Mouse (Mus musculus) midbrain, postnatal 0 days (tissue): ENCODE data around the gene Plac1. TPM values are rescaled to one million over a fixed set of nuclear protein-coding genes. Genes with fewer than 3 reads are reported as not detected.

Experiments used
- ATAC-seq: fragments of 200-750 bp; cut with Nextera tagmentation; 2 replicates; pipeline ENCODE4 v1.8.0; 2017; ENCODE audit warnings: moderate number of reproducible peaks, mild to moderate bottlenecking, moderate TSS enrichment, moderate library complexity; ENCODE audit not compliant: low FRiP score
- DNase-seq: peaks from one replicate; pipeline ENCODE4 v3.0.0-alpha.2; 2015; ENCODE audit warnings: low spot score
- H3K27ac ChIP-seq: fragments of 300-500 bp; sonication (generic); 2 replicates; pipeline ENCODE4 v1.5.1; 2014; ENCODE audit warnings: low read depth, mild to moderate bottlenecking, low read length, mixed read lengths
- H3K27me3 ChIP-seq: fragments of 300-500 bp; sonication (generic); 2 replicates; pipeline ENCODE4 v1.6.1; 2014; ENCODE audit warnings: low read length, control low read depth, mixed read lengths; ENCODE audit not compliant: insufficient read depth
- H3K36me3 ChIP-seq: fragments of 300-500 bp; sonication (generic); 2 replicates; pipeline ENCODE4 v1.6.1; 2014; ENCODE audit warnings: low read length, control low read depth, mixed read lengths; ENCODE audit not compliant: insufficient read depth
- H3K4me1 ChIP-seq: fragments of 300-500 bp; sonication (generic); 2 replicates; pipeline ENCODE4 v1.6.1; 2014; ENCODE audit warnings: mild to moderate bottlenecking, control low read depth, antibody characterized with exemption, low read length, mixed read lengths; ENCODE audit not compliant: insufficient read depth
- H3K4me2 ChIP-seq: fragments of 300-500 bp; sonication (generic); 2 replicates; pipeline ENCODE4 v1.6.1; 2014; ENCODE audit warnings: low read depth, mild to moderate bottlenecking, low read length, mixed read lengths; ENCODE audit not compliant: poor library complexity, severe bottlenecking
- H3K4me3 ChIP-seq: fragments of 300-500 bp; sonication (generic); 2 replicates; pipeline ENCODE4 v1.5.1; 2014; ENCODE audit warnings: low read depth, mild to moderate bottlenecking, low read length, moderate library complexity
- H3K9ac ChIP-seq: fragments of 300-500 bp; sonication (generic); replicated peaks from 2 replicates; pipeline ENCODE4 v1.6.1; 2014; ENCODE audit warnings: mild to moderate bottlenecking, low read length, moderate library complexity, mixed read lengths; ENCODE audit not compliant: poor library complexity, severe bottlenecking
- H3K9me3 ChIP-seq: fragments of 300-500 bp; sonication (generic); 2 replicates; pipeline ENCODE4 v1.6.1; 2016; ENCODE audit warnings: low read length, control low read depth
- CTCF ChIP-seq: IDR thresholded peaks from 2 replicates; pipeline ENCODE4 v1.5.1; 2016; ENCODE audit warnings: antibody characterized with exemption, mild to moderate bottlenecking
- WGBS: fragments of 180-500 bp; shearing (Covaris S2); extraction: QIAGEN DNeasy Blood & Tissue Kit; methylation state at CpG from one replicate; pipeline ENCODE4 v1.1.7; 2014; 5-methylcytosine and 5-hydroxymethylcytosine counted together
- polyA plus RNA-seq: library from polyadenylated mRNA; unstranded; fragments of >200 nt; fragmentation: Nextera tagmentation; extraction: Ambion mirVana; gene quantifications from 2 replicates; pipeline ENCODE4 v1.2.1, GENCODE M21; 2015
- total RNA-seq: library from RNA; depleted of rRNA; stranded (reverse); fragments of >200 nt; gene quantifications from 2 replicates; pipeline ENCODE4 v1.2.3, GENCODE M21; 2014

The Plac1 gene
- total and polyA plus RNA-seq, 2 experiments from 2014 or later, result 0.25 TPM; not detected in 1

DNA sequence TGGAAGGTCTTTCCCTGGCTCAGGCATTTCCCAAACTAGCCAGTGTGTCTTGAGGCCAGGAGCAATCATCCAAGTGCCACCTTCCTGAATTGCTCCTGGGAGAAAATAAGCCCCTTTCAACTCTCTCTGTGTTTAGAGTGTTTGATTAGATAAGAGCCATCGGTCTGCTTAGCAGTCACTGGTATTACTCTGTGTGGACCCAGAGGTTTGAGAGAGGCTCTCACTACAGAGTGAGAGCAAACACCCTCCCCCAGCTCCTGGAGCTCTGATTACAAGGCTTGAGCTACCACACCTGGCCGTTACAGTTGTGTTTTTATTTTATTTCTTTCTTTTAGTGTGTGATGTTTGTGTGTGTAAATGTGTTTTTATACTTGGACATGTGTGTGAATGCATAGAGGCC lies 193.0 kb downstream of the Plac1 start:
- no peak overlapping the region for H3K27ac ChIP-seq
- TF ChIP-seq CTCF, result no peak
- H3K9me3 ChIP-seq, result no peaks in the 10 kb centered on the region
- no peak overlapping the region for H3K9ac ChIP-seq
- no peak for ATAC-seq
- no peaks in the 10 kb centered on the region for H3K4me1 ChIP-seq
- no peak overlapping the region for H3K4me3 ChIP-seq
- H3K27me3 ChIP-seq, result no peaks in the 10 kb centered on the region
- DNase-seq, result no peak
- H3K36me3 ChIP-seq, result no peaks in the 10 kb centered on the region
- H3K4me2 ChIP-seq, result no peak overlapping the region
- 72% methylated on average over 2 of the region's 2 CpGs for WGBS

DNA sequence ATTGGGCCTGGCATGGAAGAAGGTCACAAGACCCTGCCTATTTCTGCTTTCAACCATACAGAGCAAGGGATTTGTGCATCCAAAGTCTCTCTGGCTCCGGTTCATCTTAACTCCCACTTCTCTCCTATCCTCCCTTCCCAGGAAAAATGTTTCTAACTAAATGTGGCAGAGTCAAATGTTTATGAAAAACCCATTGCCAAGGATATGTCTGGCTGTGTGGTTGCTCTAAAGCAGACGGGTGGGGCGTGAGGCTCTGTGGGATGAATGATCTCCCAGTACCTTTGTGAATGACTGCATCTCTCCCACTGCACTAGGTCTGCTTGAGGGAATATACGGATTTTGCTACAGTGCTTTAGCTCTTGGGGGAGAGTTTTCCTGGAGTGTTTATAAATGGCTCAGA lies 193.9 kb downstream of the Plac1 start:
- TF ChIP-seq CTCF, result no peak
- Histone ChIP-seq H3K4me3 (no peak overlapping the region), H3K36me3 (no peaks in the 10 kb centered on the region), H3K4me2 (no peak overlapping the region), H3K27me3 (no peaks in the 10 kb centered on the region), H3K9me3 (no peaks in the 10 kb centered on the region), H3K9ac (no peak overlapping the region), H3K4me1 (no peaks in the 10 kb centered on the region), H3K27ac (no peak overlapping the region)
- no peak for DNase-seq
- 77% methylated on average over 4 of the region's 4 CpGs for WGBS
- no peak for ATAC-seq

DNA sequence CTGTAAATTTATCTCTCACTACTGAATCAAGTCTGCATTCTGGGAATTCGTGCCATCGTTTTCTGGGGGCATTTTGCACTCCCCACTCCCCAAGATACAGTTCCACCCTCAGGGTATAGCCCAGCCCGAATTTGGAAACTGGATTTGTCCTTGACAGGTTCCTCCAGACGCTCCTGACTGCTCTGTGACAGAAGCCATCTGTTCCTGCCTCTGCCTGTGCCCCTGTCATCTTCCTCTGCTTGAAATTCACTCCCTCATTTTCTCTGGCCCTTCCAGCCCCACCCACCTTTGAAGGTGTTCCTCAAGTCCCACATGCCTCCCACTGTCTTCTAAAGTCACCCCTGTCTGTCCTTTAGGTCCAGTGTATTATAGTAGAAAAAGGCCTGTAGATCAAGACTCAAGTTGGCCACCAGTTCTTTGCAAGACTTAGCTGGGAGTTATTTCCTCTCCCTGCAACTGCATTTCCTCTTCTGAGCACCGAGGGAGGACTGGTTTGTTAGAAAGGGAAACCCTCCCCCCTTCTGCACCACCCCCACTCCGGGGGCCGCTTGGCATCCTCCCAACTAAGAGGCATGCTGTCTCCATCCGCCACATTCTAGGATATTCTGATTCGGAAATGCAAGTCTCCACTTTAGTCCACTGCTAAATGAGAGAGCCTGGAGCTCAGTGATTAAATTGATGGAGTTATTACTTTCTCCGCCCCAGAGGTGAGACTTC lies 194.6 kb downstream of the Plac1 start:
- WGBS, result 49% methylated on average over 10 of the region's 10 CpGs
- ATAC-seq (no peak), DNase-seq (no peak)
- no peak overlapping the region for H3K9ac ChIP-seq
- H3K27ac ChIP-seq, result no peak overlapping the region
- no peak for TF ChIP-seq CTCF
- H3K4me1 ChIP-seq, result no peaks in the 10 kb centered on the region
- no peaks in the 10 kb centered on the region for H3K27me3 ChIP-seq
- no peaks in the 10 kb centered on the region for H3K9me3 ChIP-seq
- no peak overlapping the region for H3K4me3 ChIP-seq
- H3K36me3 ChIP-seq, result no peaks in the 10 kb centered on the region
- no peak overlapping the region for H3K4me2 ChIP-seq

- DNase-seq, result no peak
- Histone ChIP-seq H3K27ac (no peak overlapping the region), H3K9ac (no peak overlapping the region), H3K9me3 (no peaks in the 10 kb centered on the region), H3K27me3 (no peaks in the 10 kb centered on the region), H3K36me3 (no peaks in the 10 kb centered on the region), H3K4me3 (no peak overlapping the region), H3K4me2 (no peak overlapping the region), H3K4me1 (no peaks in the 10 kb centered on the region)
- TF ChIP-seq CTCF, result no peak
- 88% methylated on average over 6 of the region's 6 CpGs for WGBS
- ATAC-seq, result no peak
Measured at GRCm38 (mm10) chrX:53041006-53041405, 198.9 kb downstream of the Plac1 start.

GRCm38 (mm10) chrX:53040138-53040537 lies 199.8 kb downstream of the Plac1 start:
- H3K27ac ChIP-seq, result no peak overlapping the region
- no peak for TF ChIP-seq CTCF
- no peak overlapping the region for H3K9ac ChIP-seq
- 90% methylated on average over 6 of the region's 6 CpGs for WGBS
- DNase-seq (no peak), ATAC-seq (no peak)
- H3K4me1 ChIP-seq, result no peaks in the 10 kb centered on the region
- H3K4me3 ChIP-seq, result no peak overlapping the region
- no peak overlapping the region for H3K4me2 ChIP-seq
- no peaks in the 10 kb centered on the region for H3K9me3 ChIP-seq
- H3K27me3 ChIP-seq, result no peaks in the 10 kb centered on the region
- no peaks in the 10 kb centered on the region for H3K36me3 ChIP-seq

- H3K9me3 ChIP-seq, result no peaks in the 10 kb centered on the region
- no peak overlapping the region for H3K27ac ChIP-seq
- no peaks in the 10 kb centered on the region for H3K4me1 ChIP-seq
- WGBS, result 63% methylated on average over 5 of the region's 5 CpGs
- ATAC-seq, result no peak
- no peak for DNase-seq
- no peak overlapping the region for H3K4me2 ChIP-seq
- TF ChIP-seq CTCF, result no peak
- H3K36me3 ChIP-seq, result no peaks in the 10 kb centered on the region
- no peak overlapping the region for H3K4me3 ChIP-seq
- no peaks in the 10 kb centered on the region for H3K27me3 ChIP-seq
- no peak overlapping the region for H3K9ac ChIP-seq
Measured at GRCm38 (mm10) chrX:53039651-53040050, 200.3 kb downstream of the Plac1 start.
